Mouse (Mus musculus): ENCODE measurements around the gene Blzf1. TPM values are rescaled to one million over a fixed set of nuclear protein-coding genes. Genes with fewer than 3 reads are reported as not detected.

Blzf1 gene
- polyA plus RNA-seq, 1 experiment, result 16.9 TPM

- peaks cover 2% of the 10 kb centered on the region for H3K4me1 ChIP-seq (ENCODE audit: control insufficient read depth, insufficient read depth, low read length)
- peak within 1 kb of the TSS; percentile 96 for H3K4me3 ChIP-seq (ENCODE audit: control insufficient read depth, low read depth, low read length)
- H3K36me3 ChIP-seq (ENCODE audit: control insufficient read depth, insufficient read depth, low read length), result no peaks in the 10 kb centered on the region; the same call in 1 of the 2 replicates
- no peaks in the 10 kb centered on the region for H3K27me3 ChIP-seq (ENCODE audit: control insufficient read depth, insufficient read depth, low read length)
- TF ChIP-seq POLR2A (IDR thresholded peaks at IDR 0.05; ENCODE audit: control insufficient read depth, low read depth, low read length) (peak; percentile 81), CTCF (IDR thresholded peaks at IDR 0.05; ENCODE audit: control insufficient read depth, insufficient read depth, insufficient replicate concordance, low read depth, low read length) (no peak)
- H3K27ac ChIP-seq (ENCODE audit: control insufficient read depth, insufficient read depth, low read depth, low read length), result peak within 1 kb of the TSS; percentile 93
These were observed 31.8 kb downstream of the Blzf1 start, which contains the start of gene Ccdc181 for GRCm38 (mm10) chr1:164275455-164275954. Gene Ccdc181, plus strand, starts transcription at chr1:164275585.

- H3K27me3 ChIP-seq (ENCODE audit: control insufficient read depth, insufficient read depth, low read length), result no peaks in the 10 kb centered on the region
- H3K4me3 ChIP-seq (ENCODE audit: control insufficient read depth, low read depth, low read length), result no peak overlapping the region
- no peak overlapping the region for H3K27ac ChIP-seq (ENCODE audit: control insufficient read depth, insufficient read depth, low read depth, low read length)
- TF ChIP-seq POLR2A (IDR thresholded peaks at IDR 0.05; ENCODE audit: control insufficient read depth, low read depth, low read length) (no peak), CTCF (IDR thresholded peaks at IDR 0.05; ENCODE audit: control insufficient read depth, insufficient read depth, insufficient replicate concordance, low read depth, low read length) (no peak)
- no peaks in the 10 kb centered on the region for H3K36me3 ChIP-seq (ENCODE audit: control insufficient read depth, insufficient read depth, low read length)
- peaks cover 2% of the 10 kb centered on the region for H3K4me1 ChIP-seq (ENCODE audit: control insufficient read depth, insufficient read depth, low read length)
These were observed 33.6 kb downstream of the Blzf1 start for GRCm38 (mm10) chr1:164273659-164274058.

GRCm38 (mm10) chr1:164270941-164271340 is 36.3 kb downstream of the Blzf1 start:
- H3K4me1 ChIP-seq (ENCODE audit: control insufficient read depth, insufficient read depth, low read length), result peaks cover 8% of the 10 kb centered on the region
- no peaks in the 10 kb centered on the region for H3K36me3 ChIP-seq (ENCODE audit: control insufficient read depth, insufficient read depth, low read length)
- no peak overlapping the region for H3K27ac ChIP-seq (ENCODE audit: control insufficient read depth, insufficient read depth, low read depth, low read length)
- no peak for TF ChIP-seq POLR2A (IDR thresholded peaks at IDR 0.05; ENCODE audit: control insufficient read depth, low read depth, low read length)
- TF ChIP-seq CTCF (IDR thresholded peaks at IDR 0.05; ENCODE audit: control insufficient read depth, insufficient read depth, insufficient replicate concordance, low read depth, low read length), result no peak
- no peak overlapping the region for H3K4me3 ChIP-seq (ENCODE audit: control insufficient read depth, low read depth, low read length)
- H3K27me3 ChIP-seq (ENCODE audit: control insufficient read depth, insufficient read depth, low read length), result no peaks in the 10 kb centered on the region

DNA sequence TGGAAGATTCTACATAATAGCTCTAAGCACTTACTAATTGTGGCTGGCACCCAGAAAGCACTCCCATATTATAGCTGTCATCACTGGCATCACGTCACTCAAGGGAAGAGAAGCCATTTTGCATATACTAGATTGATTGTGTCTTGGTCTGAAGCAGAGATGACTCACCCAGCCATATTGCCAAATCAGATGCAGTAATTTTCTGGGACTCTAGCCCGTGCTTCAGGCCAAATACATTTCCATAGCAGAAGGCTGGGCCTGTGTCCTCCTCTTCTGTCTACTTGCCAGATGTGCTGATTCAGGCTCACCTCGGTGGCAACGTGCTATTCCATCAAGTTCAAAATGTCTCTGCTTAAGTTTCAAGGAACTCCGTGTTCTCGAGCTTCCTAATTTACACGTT is 45.7 kb downstream of the Blzf1 start:
- Histone ChIP-seq H3K36me3 (ENCODE audit: control insufficient read depth, insufficient read depth, low read length) (peaks cover 1% of the 10 kb centered on the region; the same call in 1 of the 2 replicates), H3K4me3 (ENCODE audit: control insufficient read depth, low read depth, low read length) (no peak overlapping the region), H3K27me3 (ENCODE audit: control insufficient read depth, insufficient read depth, low read length) (no peaks in the 10 kb centered on the region), H3K27ac (ENCODE audit: control insufficient read depth, insufficient read depth, low read depth, low read length) (no peak overlapping the region), H3K4me1 (ENCODE audit: control insufficient read depth, insufficient read depth, low read length) (no peaks in the 10 kb centered on the region)
- TF ChIP-seq POLR2A (IDR thresholded peaks at IDR 0.05; ENCODE audit: control insufficient read depth, low read depth, low read length) (no peak), CTCF (IDR thresholded peaks at IDR 0.05; ENCODE audit: control insufficient read depth, insufficient read depth, insufficient replicate concordance, low read depth, low read length) (no peak)

DNA sequence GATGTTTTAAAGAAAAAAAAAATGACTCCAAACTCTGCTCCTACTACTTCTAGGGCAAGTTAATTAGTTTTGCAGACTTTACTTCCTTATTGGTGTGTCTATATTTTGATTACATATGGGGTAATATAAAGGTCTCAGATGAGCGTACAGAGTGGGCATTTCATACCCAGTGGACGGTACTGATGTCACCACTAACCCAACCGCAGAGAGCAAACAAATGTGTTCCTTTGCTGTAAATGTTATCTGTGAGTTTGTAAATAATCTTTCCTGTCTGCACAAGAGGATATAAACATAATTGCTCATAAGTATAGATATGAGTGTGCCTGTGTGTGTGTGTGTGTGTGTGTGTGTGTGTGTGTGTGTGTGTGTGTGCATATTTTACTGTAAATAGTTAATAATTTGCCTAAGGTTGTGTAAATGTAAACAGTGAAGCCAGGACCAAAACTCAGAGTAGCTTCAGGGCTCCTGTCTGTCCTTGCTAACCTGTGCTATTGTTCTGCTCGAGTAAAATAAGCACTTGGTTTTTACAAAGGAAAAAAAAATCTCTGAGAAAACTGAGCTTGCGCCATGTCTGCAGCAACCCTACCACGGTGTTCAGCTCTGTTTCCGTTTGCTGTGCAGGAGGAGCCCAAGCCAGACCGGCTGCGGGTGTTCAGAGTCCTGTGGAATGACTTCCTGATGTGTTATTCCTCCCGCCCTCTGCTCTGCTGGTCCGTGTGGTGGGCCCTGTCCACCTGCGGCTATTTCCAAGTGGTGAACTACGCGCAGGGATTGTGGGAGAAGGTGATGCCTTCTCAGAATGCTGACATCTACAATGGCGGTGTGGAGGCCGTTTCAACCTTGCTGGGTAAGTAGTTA is 46.9 kb downstream of the Blzf1 start:
- TF ChIP-seq CTCF (IDR thresholded peaks at IDR 0.05; ENCODE audit: control insufficient read depth, insufficient read depth, insufficient replicate concordance, low read depth, low read length), result no peak
- H3K27me3 ChIP-seq (ENCODE audit: control insufficient read depth, insufficient read depth, low read length), result no peaks in the 10 kb centered on the region
- no peaks in the 10 kb centered on the region for H3K4me1 ChIP-seq (ENCODE audit: control insufficient read depth, insufficient read depth, low read length)
- H3K27ac ChIP-seq (ENCODE audit: control insufficient read depth, insufficient read depth, low read depth, low read length), result no peak overlapping the region
- no peak overlapping the region for H3K4me3 ChIP-seq (ENCODE audit: control insufficient read depth, low read depth, low read length)
- H3K36me3 ChIP-seq (ENCODE audit: control insufficient read depth, insufficient read depth, low read length), result peaks cover 1% of the 10 kb centered on the region; the same call in 1 of the 2 replicates

DNA sequence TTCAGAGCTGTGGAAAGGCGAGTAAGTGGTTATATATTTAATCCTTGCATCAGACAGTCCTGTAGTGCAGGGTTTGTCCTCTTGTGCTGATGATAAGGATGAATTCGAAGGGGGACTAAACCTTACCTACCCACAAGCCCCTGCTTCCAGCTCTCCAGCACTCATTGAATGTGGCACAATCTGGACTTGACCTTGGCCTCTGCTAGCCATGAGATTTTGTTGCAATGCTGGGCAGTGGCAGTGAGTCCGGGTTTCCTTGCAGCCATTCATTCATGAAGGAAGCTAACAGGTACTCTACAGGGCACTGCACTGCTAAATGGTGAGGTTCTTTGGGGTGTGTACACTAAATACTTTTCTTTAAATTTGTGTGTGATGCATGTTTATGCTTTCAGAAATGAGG is 52.5 kb downstream of the Blzf1 start:
- H3K36me3 ChIP-seq (ENCODE audit: control insufficient read depth, insufficient read depth, low read length), result no peaks in the 10 kb centered on the region; the same call in 1 of the 2 replicates
- no peaks in the 10 kb centered on the region for H3K27me3 ChIP-seq (ENCODE audit: control insufficient read depth, insufficient read depth, low read length)
- H3K4me1 ChIP-seq (ENCODE audit: control insufficient read depth, insufficient read depth, low read length), result peaks cover 6% of the 10 kb centered on the region; the same call in 1 of the 2 replicates
- no peak for TF ChIP-seq CTCF (IDR thresholded peaks at IDR 0.05; ENCODE audit: control insufficient read depth, insufficient read depth, insufficient replicate concordance, low read depth, low read length)
- TF ChIP-seq POLR2A (IDR thresholded peaks at IDR 0.05; ENCODE audit: control insufficient read depth, low read depth, low read length), result no peak
- no peak overlapping the region for H3K4me3 ChIP-seq (ENCODE audit: control insufficient read depth, low read depth, low read length)
- H3K27ac ChIP-seq (ENCODE audit: control insufficient read depth, insufficient read depth, low read depth, low read length), result no peak overlapping the region

- H3K36me3 ChIP-seq (ENCODE audit: control insufficient read depth, insufficient read depth, low read length), result no peaks in the 10 kb centered on the region
- no peak overlapping the region for H3K27ac ChIP-seq (ENCODE audit: control insufficient read depth, insufficient read depth, low read depth, low read length)
- peaks cover 10% of the 10 kb centered on the region for H3K4me1 ChIP-seq (ENCODE audit: control insufficient read depth, insufficient read depth, low read length)
- no peak overlapping the region for H3K4me3 ChIP-seq (ENCODE audit: control insufficient read depth, low read depth, low read length)
- H3K27me3 ChIP-seq (ENCODE audit: control insufficient read depth, insufficient read depth, low read length), result no peaks in the 10 kb centered on the region
- TF ChIP-seq POLR2A (IDR thresholded peaks at IDR 0.05; ENCODE audit: control insufficient read depth, low read depth, low read length), result no peak
- TF ChIP-seq CTCF (IDR thresholded peaks at IDR 0.05; ENCODE audit: control insufficient read depth, insufficient read depth, insufficient replicate concordance, low read depth, low read length), result no peak
These were observed 54.7 kb downstream of the Blzf1 start for GRCm38 (mm10) chr1:164252551-164252950.

Data from testis, adult 2 months (tissue).